Mouse (Mus musculus): ENCODE results near the gene A630095N17Rik. TPM values are rescaled to one million over a fixed set of nuclear protein-coding genes. Genes with fewer than 3 reads are reported as not detected.
"Not testable (repeated sequence)": the region's sequence is repeated elsewhere in the genome, so short reads cannot be mapped to it uniquely, and the experiment has no call there.

A630095N17Rik gene
- polyA plus RNA-seq, 1 experiment, result not detected

GRCm38 (mm10) chr1:75244175-75244826, 12.4 kb upstream of the A630095N17Rik start:
- TF ChIP-seq FLI1 (IDR thresholded peaks at IDR 0.05; ENCODE audit: low read length) (no peak), GATA1 (IDR thresholded peaks at IDR 0.05; ENCODE audit: borderline replicate concordance, low read length) (no peak)
- no peaks in the 10 kb centered on the region for H3K27me3 ChIP-seq (replicated peaks)
- no peak overlapping the region for H3K4me3 ChIP-seq (replicated peaks)
- peaks cover 73% of the 10 kb centered on the region for H3K4me1 ChIP-seq
- H3K9me3 ChIP-seq, result no peaks in the 10 kb centered on the region
- peaks cover 83% of the 10 kb centered on the region for H3K36me3 ChIP-seq (replicated peaks; ENCODE audit: low read length)

DNA sequence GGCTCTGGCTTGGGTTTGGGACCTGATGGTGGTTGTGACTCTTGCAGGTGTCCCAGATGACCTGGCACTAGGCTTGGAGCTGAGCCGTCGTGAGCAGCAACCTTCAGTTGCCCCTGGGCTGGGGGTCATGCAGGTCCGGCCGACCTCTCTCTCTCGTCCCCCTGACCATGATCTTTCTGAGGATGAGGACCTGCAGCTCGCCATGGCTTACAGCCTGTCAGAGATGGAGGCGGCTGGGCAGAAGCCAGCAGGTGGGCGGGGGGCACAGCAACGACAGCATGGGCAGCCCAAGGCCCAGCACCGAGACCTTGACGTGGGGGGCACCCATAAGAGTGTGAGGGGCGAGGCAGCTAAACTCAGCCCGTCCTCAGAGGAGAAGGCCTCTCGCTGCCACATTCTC, 11.5 kb upstream of the A630095N17Rik start:
- TF ChIP-seq GATA1 (IDR thresholded peaks at IDR 0.05; ENCODE audit: borderline replicate concordance, low read length) (no peak), FLI1 (IDR thresholded peaks at IDR 0.05; ENCODE audit: low read length) (no peak)
- no peaks in the 10 kb centered on the region for H3K27me3 ChIP-seq (replicated peaks)
- H3K4me1 ChIP-seq, result peaks cover 75% of the 10 kb centered on the region
- peaks cover 92% of the 10 kb centered on the region for H3K36me3 ChIP-seq (replicated peaks; ENCODE audit: low read length)
- H3K9me3 ChIP-seq, result no peaks in the 10 kb centered on the region
- H3K4me3 ChIP-seq (replicated peaks), result no peak overlapping the region

DNA sequence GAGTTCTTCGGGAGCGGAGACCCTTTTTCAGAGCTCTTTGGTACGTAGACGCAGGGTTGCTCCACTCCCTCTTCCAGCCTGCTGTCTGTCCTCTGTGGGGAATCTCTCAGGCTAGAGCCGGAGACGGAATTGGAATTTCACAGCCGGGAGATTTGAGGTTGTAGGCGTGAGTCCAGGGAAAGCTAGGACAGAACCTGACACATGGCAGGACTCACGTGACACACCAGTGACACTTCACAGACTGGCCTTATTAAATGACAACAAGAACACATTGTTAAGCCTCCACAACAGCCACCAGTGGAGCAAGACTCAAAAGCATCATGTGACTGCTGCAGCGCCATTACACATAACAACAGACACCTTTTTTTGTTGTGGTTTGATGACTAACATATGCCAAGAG, 7.7 kb upstream of the A630095N17Rik start:
- Histone ChIP-seq H3K27me3 (replicated peaks) (no peaks in the 10 kb centered on the region), H3K36me3 (replicated peaks; ENCODE audit: low read length) (peaks cover 74% of the 10 kb centered on the region), H3K4me1 (peaks cover 76% of the 10 kb centered on the region), H3K9me3 (no peaks in the 10 kb centered on the region), H3K4me3 (replicated peaks) (no peak overlapping the region)
- no peak for TF ChIP-seq GATA1 (IDR thresholded peaks at IDR 0.05; ENCODE audit: borderline replicate concordance, low read length)
- no peak for TF ChIP-seq FLI1 (IDR thresholded peaks at IDR 0.05; ENCODE audit: low read length)

DNA sequence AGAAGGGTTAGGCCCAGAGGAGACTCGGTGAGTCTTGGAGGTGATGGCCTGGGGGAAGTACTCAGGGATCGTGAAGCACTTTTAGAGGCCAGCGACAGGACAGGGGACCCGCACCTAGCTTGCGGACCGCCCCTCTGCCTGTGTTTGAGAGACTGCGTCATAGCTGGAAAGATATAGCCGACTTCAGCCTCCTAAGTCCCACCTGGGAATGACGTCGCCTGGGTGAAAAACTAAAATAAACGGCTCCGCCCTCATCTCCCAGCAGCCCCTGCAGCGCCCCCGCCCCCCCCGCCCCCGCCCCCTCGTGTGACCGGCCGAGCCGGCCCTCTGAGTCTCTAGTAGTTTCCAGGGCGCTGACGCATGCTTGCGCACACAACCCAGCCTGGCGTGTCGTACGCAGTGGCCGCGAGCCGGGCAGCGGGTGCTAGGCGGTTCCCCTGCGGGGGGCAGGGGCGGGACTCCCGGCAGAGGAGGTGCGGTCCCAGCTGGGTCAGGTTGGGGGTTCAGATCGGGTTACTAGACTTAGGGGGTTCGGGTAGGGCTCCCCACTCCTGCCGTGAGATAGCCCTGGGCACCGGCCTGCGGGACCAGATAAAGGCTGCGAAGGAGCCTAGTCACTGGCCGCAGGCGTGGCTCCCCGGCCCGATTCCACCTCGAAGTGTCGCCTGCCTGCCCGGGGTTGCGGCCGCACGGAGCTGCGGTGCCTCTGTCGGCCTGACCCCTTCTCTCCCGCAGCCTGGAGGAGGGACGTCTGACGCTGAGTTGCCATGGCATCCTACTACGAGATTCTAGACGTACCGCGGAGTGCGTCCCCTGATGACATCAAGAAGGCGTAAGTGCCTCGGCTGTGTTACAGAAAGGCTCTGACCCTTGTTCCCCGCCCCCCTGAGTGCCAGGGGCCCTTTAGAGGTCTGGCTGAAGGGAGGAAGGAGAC, 4.5 kb upstream of the A630095N17Rik start, which contains the start of gene Dnajb2:
TSS of gene Dnajb2 (plus strand) at position 290 of the 934 bp plus-strand sequence.
- Histone ChIP-seq H3K36me3 (replicated peaks; ENCODE audit: low read length) (peaks cover 45% of the 10 kb centered on the region), H3K9me3 (no peaks in the 10 kb centered on the region), H3K27me3 (replicated peaks) (no peaks in the 10 kb centered on the region), H3K4me3 (replicated peaks) (peak within 1 kb of the TSS; percentile 98), H3K4me1 (peaks cover 87% of the 10 kb centered on the region)
- 0 out of 3 replicates have a peak, but pooled peaks have one; percentile 36 for TF ChIP-seq GATA1 (IDR thresholded peaks at IDR 0.05; ENCODE audit: borderline replicate concordance, low read length)
- no peak for TF ChIP-seq FLI1 (IDR thresholded peaks at IDR 0.05; ENCODE audit: low read length)

DNA sequence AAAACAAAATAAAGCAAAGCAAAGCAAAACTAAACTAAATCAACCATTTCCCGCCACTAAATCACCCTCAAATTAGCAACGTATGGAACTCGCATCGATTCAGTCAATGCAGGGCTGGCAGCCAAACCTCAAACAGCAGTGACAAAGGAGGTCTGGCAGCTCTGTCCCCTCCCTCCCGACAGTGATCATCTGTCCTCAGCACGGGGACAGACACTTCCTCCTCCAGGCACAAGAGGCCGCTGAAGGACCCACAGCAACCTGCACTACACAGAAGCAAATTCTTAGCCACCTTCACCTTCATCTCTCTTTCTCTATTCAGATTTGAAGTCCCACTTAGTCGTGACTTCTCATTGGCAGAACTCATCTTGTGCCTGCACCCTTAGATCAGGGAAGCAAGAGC, 2.7 kb upstream of the A630095N17Rik start:
- H3K4me3 ChIP-seq (replicated peaks), result peak overlapping the region; percentile 85
- peaks cover 96% of the 10 kb centered on the region for H3K4me1 ChIP-seq
- peaks cover 27% of the 10 kb centered on the region for H3K36me3 ChIP-seq (replicated peaks; ENCODE audit: low read length)
- no peaks in the 10 kb centered on the region for H3K9me3 ChIP-seq
- TF ChIP-seq GATA1 (IDR thresholded peaks at IDR 0.05; ENCODE audit: borderline replicate concordance, low read length) (no peak), FLI1 (IDR thresholded peaks at IDR 0.05; ENCODE audit: low read length) (no peak)
- H3K27me3 ChIP-seq (replicated peaks), result no peaks in the 10 kb centered on the region

DNA sequence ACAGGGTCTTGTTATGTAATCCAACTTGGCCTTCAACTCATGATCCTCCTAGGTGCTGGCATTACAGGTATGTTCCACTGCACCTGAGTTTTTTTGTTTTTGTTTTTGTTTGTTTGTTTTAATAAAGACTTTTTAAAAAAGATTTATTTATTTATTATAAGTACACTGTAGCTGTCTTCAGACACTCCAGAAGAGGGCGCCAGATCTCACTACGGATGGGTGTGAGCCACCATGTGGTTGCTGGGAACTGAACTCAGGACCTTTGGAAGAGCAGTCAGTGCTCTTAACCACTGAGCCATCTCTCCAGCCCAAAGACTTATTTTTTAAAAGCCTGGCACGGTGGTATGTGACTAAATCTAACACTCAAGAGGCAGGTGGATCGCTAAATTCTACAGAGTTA, 587 bp upstream of the A630095N17Rik start:
- H3K9me3 ChIP-seq; H3K27me3 ChIP-seq (replicated peaks); H3K4me3 ChIP-seq (replicated peaks); H3K36me3 ChIP-seq (replicated peaks; ENCODE audit: low read length): not testable (repeated sequence)
- H3K4me1 ChIP-seq, result peaks cover 96% of the 10 kb centered on the region

GRCm38 (mm10) chr1:75231224-75231623, 678 bp downstream of the A630095N17Rik start:
- Histone ChIP-seq H3K27me3 (replicated peaks) (no peaks in the 10 kb centered on the region), H3K4me1 (peaks cover 97% of the 10 kb centered on the region), H3K36me3 (replicated peaks; ENCODE audit: low read length) (peaks cover 2% of the 10 kb centered on the region), H3K9me3 (no peaks in the 10 kb centered on the region), H3K4me3 (replicated peaks) (peak overlapping the region; percentile 26)
- TF ChIP-seq FLI1 (IDR thresholded peaks at IDR 0.05; ENCODE audit: low read length), result no peak
- TF ChIP-seq GATA1 (IDR thresholded peaks at IDR 0.05; ENCODE audit: borderline replicate concordance, low read length), result no peak

GRCm38 (mm10) chr1:75230335-75230994, 1.4 kb downstream of the A630095N17Rik start:
- H3K36me3 ChIP-seq (replicated peaks; ENCODE audit: low read length), result peaks cover 2% of the 10 kb centered on the region
- TF ChIP-seq GATA1 (IDR thresholded peaks at IDR 0.05; ENCODE audit: borderline replicate concordance, low read length) (no peak), FLI1 (IDR thresholded peaks at IDR 0.05; ENCODE audit: low read length) (no peak)
- H3K4me1 ChIP-seq, result peaks cover 98% of the 10 kb centered on the region
- peak overlapping the region; percentile 54 for H3K4me3 ChIP-seq (replicated peaks)
- no peaks in the 10 kb centered on the region for H3K27me3 ChIP-seq (replicated peaks)
- H3K9me3 ChIP-seq, result no peaks in the 10 kb centered on the region

DNA sequence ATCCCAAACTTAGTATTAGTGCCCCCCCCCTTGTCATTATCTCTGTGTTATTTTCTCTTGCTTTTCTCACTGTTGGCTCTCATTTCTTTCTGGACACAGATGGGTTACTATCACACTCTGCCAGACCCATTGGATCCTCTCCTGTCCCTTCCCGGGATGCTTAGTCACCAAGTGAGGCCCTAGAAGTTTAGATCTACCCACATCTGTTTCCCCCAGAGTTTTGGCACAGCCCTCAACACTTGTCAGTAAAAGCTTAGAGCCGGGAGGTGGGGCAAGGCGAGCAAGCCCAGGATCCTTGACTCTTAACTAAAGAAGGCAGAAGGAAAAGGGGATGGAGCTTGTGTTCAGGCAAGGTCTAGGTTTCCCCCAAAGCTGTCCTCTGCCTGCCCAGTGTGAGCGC, 2.7 kb downstream of the A630095N17Rik start:
- Histone ChIP-seq H3K27me3 (replicated peaks) (no peaks in the 10 kb centered on the region), H3K9me3 (no peaks in the 10 kb centered on the region), H3K4me3 (replicated peaks) (peak overlapping the region; percentile 86), H3K36me3 (replicated peaks; ENCODE audit: low read length) (peaks cover 2% of the 10 kb centered on the region), H3K4me1 (peaks cover 98% of the 10 kb centered on the region)
- TF ChIP-seq GATA1 (IDR thresholded peaks at IDR 0.05; ENCODE audit: borderline replicate concordance, low read length) (peak; percentile 48; the same call in 1 of the 3 replicates), FLI1 (IDR thresholded peaks at IDR 0.05; ENCODE audit: low read length) (no peak)

Data from megakaryocyte, embryonic 14.5 days (primary cell).